Mouse (Mus musculus) erythroblast, embryonic 14.5 days (primary cell): Measurements from ENCODE around the gene Smpdl3a. TPM values are rescaled to one million over a fixed set of nuclear protein-coding genes. Genes with fewer than 3 reads are reported as not detected.

ENCODE experiments used
- H3K27me3 ChIP-seq: 2 replicates; pipeline ENCODE4 v1.6.1; 2012; ENCODE audit warnings: inconsistent platforms; ENCODE audit not compliant: control insufficient read depth
- H3K36me3 ChIP-seq: 2 replicates; pipeline ENCODE4 v1.6.1; 2012; ENCODE audit warnings: mild to moderate bottlenecking, inconsistent platforms; ENCODE audit not compliant: control insufficient read depth
- H3K4me1 ChIP-seq: 2 replicates; pipeline ENCODE4 v1.6.1; 2012; ENCODE audit warnings: inconsistent platforms; ENCODE audit not compliant: control insufficient read depth
- H3K4me3 ChIP-seq: replicated peaks from 2 replicates; pipeline ENCODE3; 2012; ENCODE audit warnings: moderate library complexity, mild to moderate bottlenecking, inconsistent platforms
- H3K9me3 ChIP-seq: 2 replicates; pipeline ENCODE4 v1.6.1; 2012; ENCODE audit warnings: low read length, inconsistent platforms, mixed read lengths; ENCODE audit not compliant: control insufficient read depth
- GATA1 ChIP-seq: IDR thresholded peaks from 2 replicates; pipeline ENCODE4 v1.6.1; 2012; ENCODE audit warnings: low read length, inconsistent platforms, mixed read lengths
- TAL1 ChIP-seq: IDR thresholded peaks from 3 replicates; pipeline ENCODE4 v1.6.1; 2012; ENCODE audit warnings: low read length, inconsistent platforms, mixed read lengths
- polyA plus RNA-seq: library from polyadenylated mRNA; stranded (reverse); fragments of >175 nt; gene quantifications from 2 replicates; pipeline ENCODE4 v1.2.3, GENCODE M21; 2012

Smpdl3a gene
- polyA plus RNA-seq, 1 experiment, result 0.86 TPM

- no peaks in the 10 kb centered on the region for H3K36me3 ChIP-seq
- no peak overlapping the region for H3K4me3 ChIP-seq
- peaks cover 30% of the 10 kb centered on the region for H3K27me3 ChIP-seq
- TF ChIP-seq GATA1 (no peak), TAL1 (no peak)
- no peaks in the 10 kb centered on the region for H3K4me1 ChIP-seq
- no peaks in the 10 kb centered on the region for H3K9me3 ChIP-seq
Measured at GRCm38 (mm10) chr10:57784131-57784875, 9.8 kb upstream of the Smpdl3a start.

GRCm38 (mm10) chr10:57784876-57785150, 9.3 kb upstream of the Smpdl3a start, which contains the start of gene Fabp7:
Gene Fabp7, plus strand, starts transcription at chr10:57784881.
- H3K9me3 ChIP-seq, result no peaks in the 10 kb centered on the region
- H3K4me1 ChIP-seq, result no peaks in the 10 kb centered on the region
- H3K4me3 ChIP-seq, result no peak within 1 kb of the TSS
- TF ChIP-seq TAL1, result no peak
- TF ChIP-seq GATA1, result no peak
- H3K36me3 ChIP-seq, result no peaks in the 10 kb centered on the region
- H3K27me3 ChIP-seq, result peaks cover 30% of the 10 kb centered on the region

GRCm38 (mm10) chr10:57785552-57785951, 8.6 kb upstream of the Smpdl3a start:
- Histone ChIP-seq H3K27me3 (peaks cover 30% of the 10 kb centered on the region), H3K4me1 (no peaks in the 10 kb centered on the region), H3K4me3 (no peak overlapping the region), H3K36me3 (no peaks in the 10 kb centered on the region), H3K9me3 (no peaks in the 10 kb centered on the region)
- TF ChIP-seq GATA1 (no peak), TAL1 (no peak)

GRCm38 (mm10) chr10:57792957-57793356, 1.2 kb upstream of the Smpdl3a start:
- Histone ChIP-seq H3K36me3 (no peaks in the 10 kb centered on the region), H3K27me3 (no peaks in the 10 kb centered on the region), H3K4me3 (no peak overlapping the region), H3K4me1 (peaks cover 25% of the 10 kb centered on the region), H3K9me3 (no peaks in the 10 kb centered on the region)
- TF ChIP-seq GATA1 (no peak), TAL1 (no peak)

GRCm38 (mm10) chr10:57794491-57795461, 641 bp downstream of the Smpdl3a start:
- TF ChIP-seq GATA1, result no peak
- no peak for TF ChIP-seq TAL1
- Histone ChIP-seq H3K36me3 (no peaks in the 10 kb centered on the region), H3K27me3 (no peaks in the 10 kb centered on the region), H3K9me3 (no peaks in the 10 kb centered on the region), H3K4me1 (peaks cover 25% of the 10 kb centered on the region), H3K4me3 (peak overlapping the region; percentile 84)

- Histone ChIP-seq H3K4me3 (peak overlapping the region; percentile 84), H3K36me3 (no peaks in the 10 kb centered on the region), H3K27me3 (no peaks in the 10 kb centered on the region), H3K4me1 (peaks cover 25% of the 10 kb centered on the region), H3K9me3 (no peaks in the 10 kb centered on the region)
- no peak for TF ChIP-seq GATA1
- TF ChIP-seq TAL1, result no peak
Measured at GRCm38 (mm10) chr10:57795542-57795941, 1.4 kb downstream of the Smpdl3a start.

- Histone ChIP-seq H3K36me3 (no peaks in the 10 kb centered on the region), H3K27me3 (no peaks in the 10 kb centered on the region), H3K4me1 (peaks cover 25% of the 10 kb centered on the region), H3K4me3 (peak overlapping the region; percentile 84), H3K9me3 (no peaks in the 10 kb centered on the region)
- TF ChIP-seq TAL1 (no peak), GATA1 (no peak)
Measured at GRCm38 (mm10) chr10:57796057-57796456, 1.9 kb downstream of the Smpdl3a start.

GRCm38 (mm10) chr10:57799486-57799885, 5.4 kb downstream of the Smpdl3a start:
- Histone ChIP-seq H3K9me3 (no peaks in the 10 kb centered on the region), H3K4me3 (no peak overlapping the region), H3K4me1 (peaks cover 28% of the 10 kb centered on the region), H3K27me3 (no peaks in the 10 kb centered on the region), H3K36me3 (peaks cover 2% of the 10 kb centered on the region)
- TF ChIP-seq GATA1 (no peak), TAL1 (no peak)

- Histone ChIP-seq H3K36me3 (peaks cover 41% of the 10 kb centered on the region), H3K4me1 (peaks cover 51% of the 10 kb centered on the region), H3K9me3 (no peaks in the 10 kb centered on the region), H3K27me3 (no peaks in the 10 kb centered on the region), H3K4me3 (no peak overlapping the region)
- TF ChIP-seq TAL1 (peak; percentile 65), GATA1 (peak; percentile 82)
Measured at GRCm38 (mm10) chr10:57807754-57808153, 13.6 kb downstream of the Smpdl3a start.
